9 mouse cellular contexts compared by ENCODE assay signal in genomic region chr4:102719535-102719934, GRCm38 (mm10). TPM values are rescaled to one million over a fixed set of nuclear protein-coding genes. Genes with fewer than 3 reads are reported as not detected.
DNase-seq lines count a peak whose midpoint lies in the region; TF ChIP-seq lines count a peak whose summit lies in the region.
"Had no signal": no experiment of that assay in that cellular context is flagged by ENCODE, and none has a peak within 500 bp of the region (broad histone marks: within the 10 kb centered on the region; RNA-seq: fewer than 3 reads in every experiment).

No protein-coding gene starts in this region.

- WGBS in kidney, adult 2 months: 11% methylated on average over 1 of the region's 1 CpGs

- no peak for TF ChIP-seq POLR2A in kidney, adult 2 months (IDR thresholded peaks at IDR 0.05; ENCODE audit: low read depth, low read length)
- TF ChIP-seq POLR2A in cortical plate, adult 2 months (IDR thresholded peaks at IDR 0.05; ENCODE audit: extremely low read depth, insufficient read depth, low read length): no peak

- no peak overlapping the region for H3K27ac ChIP-seq in kidney, adult 2 months (ENCODE audit: insufficient read depth, low read depth, low read length)
- no peak overlapping the region for H3K27ac ChIP-seq in cortical plate, adult 2 months (ENCODE audit: insufficient read depth, low read length)
- H3K27ac ChIP-seq: intestine, embryonic 15.5 days had no signal

- no peaks in the 10 kb centered on the region for H3K4me1 ChIP-seq in kidney, adult 2 months (ENCODE audit: control insufficient read depth, insufficient read depth, low read length)
- H3K4me1 ChIP-seq in cortical plate, adult 2 months (ENCODE audit: control insufficient read depth, insufficient read depth, low read length): peaks cover 3% of the 10 kb centered on the region
- H3K4me1 ChIP-seq: intestine, embryonic 15.5 days had no signal

- H3K4me3 ChIP-seq in kidney, adult 2 months (ENCODE audit: insufficient read depth, low read depth, low read length): no peak overlapping the region
- H3K4me3 ChIP-seq in cortical plate, adult 2 months (ENCODE audit: insufficient read depth, low read length): no peak overlapping the region
- H3K4me3 ChIP-seq: intestine, embryonic 15.5 days; myocyte had no signal

- peak; percentile 17 for DNase-seq in kidney, adult 2 months
- no peak for DNase-seq in kidney, adult 11 months
- peak; percentile 28 for DNase-seq in thymus, postnatal 14 days
- DNase-seq in thymus, postnatal 4 days: no peak
- no peak for DNase-seq in urinary bladder, postnatal 4 days (ENCODE audit: low spot score in 2 of 2)
- no peak for DNase-seq in urinary bladder, adult 2 months (ENCODE audit: low spot score)

- H3K27me3 ChIP-seq in kidney, adult 2 months (replicated peaks; ENCODE audit: control insufficient read depth, insufficient read depth, low read length): no peaks in the 10 kb centered on the region
- H3K27me3 ChIP-seq: intestine, embryonic 15.5 days had no signal

- TF ChIP-seq CTCF in kidney, adult 2 months (conservative IDR thresholded peaks at IDR 0.05; ENCODE audit: insufficient read depth, insufficient read length, low read depth, low read length): 0 out of 2 replicates have a peak, but pooled peaks have one; percentile 10
- TF ChIP-seq CTCF in cortical plate, adult 2 months (IDR thresholded peaks at IDR 0.05; ENCODE audit: extremely low read depth, insufficient read depth, low read length): 0 out of 2 replicates have a peak, but pooled peaks have one; percentile 16

- no peaks in the 10 kb centered on the region for H3K36me3 ChIP-seq in kidney, adult 2 months (ENCODE audit: control insufficient read depth, insufficient read depth, low read length)
- H3K36me3 ChIP-seq: intestine, embryonic 15.5 days had no signal

RNA-seq across cellular contexts. Expression of gene Sgip1, which starts 21.6 kb away (rescaled TPM):
- 0.95 and 1.1 TPM in 2 replicates for polyA plus RNA-seq in kidney, adult 2 months (2012; rRNA removed)
- 67.4 and 67.5 TPM in 2 replicates for polyA plus RNA-seq in cortical plate, adult 2 months (2012; rRNA removed)
- polyA plus RNA-seq in urinary bladder, adult 2 months (2012; rRNA removed): 2.0 and 3.4 TPM in 2 replicates

Comparison
In these comparisons a context has a peak if more than half of its experiments do, and no peak if none do; other contexts are left out.
1. DNase-seq: peak in kidney, adult 2 months (single experiment) and thymus, postnatal 14 days (single experiment); none in kidney, adult 11 months (single experiment), thymus, postnatal 4 days (single experiment), urinary bladder, postnatal 4 days (0 of 2) and urinary bladder, adult 2 months (single experiment).
2. RNA of gene Sgip1, which starts 21.6 kb away (polyA plus RNA-seq): 67.4 to 67.5 TPM in cortical plate, adult 2 months; 2.0 to 3.4 TPM in urinary bladder, adult 2 months and 0.95 to 1.1 TPM in kidney, adult 2 months; every median in the first group is over 10 times any median in the second.